Mouse (Mus musculus): ENCODE data around the gene Plgrkt. TPM values are rescaled to one million over a fixed set of nuclear protein-coding genes. Genes with fewer than 3 reads are reported as not detected.
A peak's percentile ranks its signal among the peaks of the same experiment; 100 is the strongest.
"Not testable (repeated sequence)": the region's sequence is repeated elsewhere in the genome, so short reads cannot be mapped to it uniquely, and the experiment has no call there.

Plgrkt gene
- total RNA-seq (2022) = 10 to 100 TPM; 47.6 to 88.0 (median 75.4) TPM

- DNase-seq = peak; percentile 82
Observed at GRCm38 (mm10) chr19:29366969-29367622, at the start of gene Plgrkt, which contains the start of gene Cd274. TSS of gene Plgrkt (minus strand) at chr19:29367390. TSS of gene Cd274 (plus strand) at chr19:29367455.

- DNase-seq = no peak
Observed at GRCm38 (mm10) chr19:29416393-29416902, 49.3 kb upstream of the Plgrkt start.

- DNase-seq = not testable (repeated sequence)
Observed at GRCm38 (mm10) chr19:29414917-29415316, 47.7 kb upstream of the Plgrkt start.

GRCm38 (mm10) chr19:29414513-29414912, 47.3 kb upstream of the Plgrkt start:
- DNase-seq = no peak

- no peak for DNase-seq
Observed at GRCm38 (mm10) chr19:29412476-29413420, 45.6 kb upstream of the Plgrkt start.

- no peak for DNase-seq
Observed at GRCm38 (mm10) chr19:29410619-29411018, 43.4 kb upstream of the Plgrkt start, which contains the start of gene Pdcd1lg2. TSS of gene Pdcd1lg2 (plus strand) at chr19:29410919.

- DNase-seq = no peak
Observed at GRCm38 (mm10) chr19:29406042-29407017, 39.1 kb upstream of the Plgrkt start.

- no peak for DNase-seq
Observed at GRCm38 (mm10) chr19:29405388-29405787, 38.2 kb upstream of the Plgrkt start.

GRCm38 (mm10) chr19:29403251-29403650, 36.1 kb upstream of the Plgrkt start:
- no peak for DNase-seq

GRCm38 (mm10) chr19:29402621-29403020, 35.4 kb upstream of the Plgrkt start:
- DNase-seq = no peak

- DNase-seq = no peak
Observed at GRCm38 (mm10) chr19:29400466-29400865, 33.3 kb upstream of the Plgrkt start.

GRCm38 (mm10) chr19:29399786-29400185, 32.6 kb upstream of the Plgrkt start:
- no peak for DNase-seq

GRCm38 (mm10) chr19:29396353-29396752, 29.2 kb upstream of the Plgrkt start:
- DNase-seq = no peak

GRCm38 (mm10) chr19:29394721-29395120, 27.5 kb upstream of the Plgrkt start:
- no peak for DNase-seq

- DNase-seq = no peak
Observed at GRCm38 (mm10) chr19:29393333-29393732, 26.1 kb upstream of the Plgrkt start.

- no peak for DNase-seq
Observed at GRCm38 (mm10) chr19:29391279-29391678, 24.1 kb upstream of the Plgrkt start.

GRCm38 (mm10) chr19:29390483-29390882, 23.3 kb upstream of the Plgrkt start:
- no peak for DNase-seq

- no peak for DNase-seq
Observed at GRCm38 (mm10) chr19:29388818-29389217, 21.6 kb upstream of the Plgrkt start.

GRCm38 (mm10) chr19:29385822-29386221, 18.6 kb upstream of the Plgrkt start:
- DNase-seq = no peak

- DNase-seq = no peak
Observed at GRCm38 (mm10) chr19:29384994-29385393, 17.8 kb upstream of the Plgrkt start.

GRCm38 (mm10) chr19:29384412-29384811, 17.2 kb upstream of the Plgrkt start:
- no peak for DNase-seq

- no peak for DNase-seq
Observed at GRCm38 (mm10) chr19:29383368-29383767, 16.2 kb upstream of the Plgrkt start.

Data from adrenal gland, adult 8-10 months (tissue).